Mouse (Mus musculus): ENCODE measurements at regions not wholly inside any gene's neighbourhood (a gene's known extent, or its start where the extent isn't known, plus 50 kb on each side); places are given as distances from the start of the nearest gene placed in this dataset.

DNA sequence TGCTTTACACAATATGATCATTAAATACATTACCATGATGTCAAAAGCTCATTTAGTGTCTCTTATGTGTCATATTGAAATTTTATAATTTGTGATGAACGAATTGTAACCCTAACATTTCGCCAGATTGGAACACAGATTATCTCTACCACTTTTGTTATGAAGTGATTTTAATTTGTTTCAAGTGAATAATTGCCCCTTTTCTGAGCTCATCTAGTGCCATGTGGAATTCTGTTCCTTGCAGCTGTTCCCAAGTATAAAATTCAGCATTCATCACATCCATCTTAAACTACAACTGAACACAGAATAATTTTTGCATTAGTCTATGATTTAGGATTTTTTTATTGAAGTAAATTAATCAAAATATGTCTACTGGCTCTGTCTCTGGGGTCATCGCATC lies 445.0 kb downstream of the Tdrd3 start:
- in situ Hi-C loops (cut with MboI, MseI), result no loop called here

DNA sequence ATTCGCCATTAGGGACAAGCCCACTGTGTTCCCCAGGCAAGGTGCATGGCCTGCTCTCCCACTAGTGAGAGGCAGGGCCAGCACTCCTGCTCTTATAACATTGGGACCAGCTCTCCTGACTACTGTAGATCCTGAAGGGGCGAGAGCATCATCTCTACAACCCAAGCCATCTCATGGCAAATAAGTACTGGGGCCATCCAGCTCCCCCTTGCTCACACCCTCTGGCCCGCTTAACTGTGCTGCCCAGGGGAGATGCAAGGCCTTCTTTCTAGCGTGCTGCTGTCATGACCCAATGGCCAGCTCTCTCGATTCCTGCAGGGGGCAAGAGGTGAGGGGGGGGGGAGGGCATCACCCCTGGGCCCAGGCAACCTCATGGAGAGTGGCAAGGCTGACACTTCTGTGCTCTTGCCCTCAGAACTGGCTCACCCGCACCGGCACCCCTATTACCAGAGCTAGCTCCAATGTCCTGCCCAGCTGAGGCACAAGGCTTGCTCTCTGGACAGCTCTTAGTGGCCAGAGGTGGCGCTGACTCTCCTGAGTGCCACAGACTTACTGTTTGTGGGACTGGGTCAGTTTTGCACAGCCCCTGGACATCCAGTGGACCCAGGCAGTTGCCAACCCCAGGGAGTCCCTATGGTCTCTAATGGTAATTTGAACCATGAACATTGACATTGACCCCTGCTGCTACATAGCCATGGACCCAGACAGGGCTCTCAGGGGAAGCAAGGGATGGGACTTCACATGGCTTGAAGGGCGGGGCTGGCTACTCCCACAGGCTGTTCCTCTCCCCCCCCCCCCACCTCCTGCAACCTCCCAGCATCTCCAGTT lies 448.2 kb downstream of the Tdrd3 start:
- in situ Hi-C loops (cut with MboI, MseI), result loop anchor here in 1 of 2 experiments (5.0 kb wide), 1 partner anchor 87 kb away; no protein-coding TSS in a partner anchor

DNA sequence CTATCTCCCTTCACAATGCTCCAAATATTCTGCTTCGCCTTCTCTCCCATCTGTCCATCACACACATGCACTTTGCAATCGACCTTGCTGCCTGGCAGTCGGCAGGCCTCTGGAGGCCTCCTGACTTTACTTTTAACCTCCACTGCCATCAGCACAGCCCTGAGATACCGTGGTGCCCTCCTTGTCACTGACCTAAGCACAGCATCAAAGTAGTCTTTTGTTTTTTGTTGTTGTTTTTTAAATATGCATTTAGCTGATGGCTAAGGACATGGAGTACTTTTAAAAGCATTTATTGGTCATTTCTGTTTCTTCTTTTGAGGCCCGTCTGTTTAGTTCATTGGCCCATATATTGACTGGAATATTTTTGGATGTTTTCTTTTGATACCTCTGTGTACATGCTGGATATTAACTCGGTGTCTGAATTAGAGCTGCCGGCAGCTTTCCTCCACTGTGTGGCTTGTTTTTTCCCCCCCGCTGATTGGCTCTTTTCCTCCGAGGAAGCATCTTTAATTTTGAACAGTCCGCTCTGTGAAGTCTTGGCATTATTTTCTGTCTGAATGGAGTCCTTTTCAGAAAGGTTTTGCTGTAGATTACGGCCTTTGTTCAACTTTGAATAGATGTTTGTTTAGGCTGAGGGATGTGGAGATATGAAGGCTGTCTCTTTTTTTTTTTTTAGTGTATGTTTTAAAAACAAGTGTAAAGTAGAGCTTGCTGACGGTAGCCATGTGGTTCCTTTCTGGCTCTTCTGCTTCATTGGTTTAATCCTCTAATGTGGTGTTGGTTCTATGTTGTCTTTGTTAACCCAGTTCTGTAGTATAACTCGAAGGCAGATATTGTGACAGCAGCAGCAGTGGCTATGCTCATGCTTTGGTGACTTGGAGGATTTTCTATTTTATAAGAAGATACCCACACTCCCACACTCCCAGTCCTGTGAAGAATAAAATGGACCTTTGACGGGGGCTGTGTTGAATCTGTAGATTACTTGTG lies 449.1 kb downstream of the Tdrd3 start:
- in situ Hi-C loops (cut with MboI, MseI), result loop anchor here in 1 of 2 experiments (5.0 kb wide), 1 partner anchor 88 kb away; no protein-coding TSS in a partner anchor

DNA sequence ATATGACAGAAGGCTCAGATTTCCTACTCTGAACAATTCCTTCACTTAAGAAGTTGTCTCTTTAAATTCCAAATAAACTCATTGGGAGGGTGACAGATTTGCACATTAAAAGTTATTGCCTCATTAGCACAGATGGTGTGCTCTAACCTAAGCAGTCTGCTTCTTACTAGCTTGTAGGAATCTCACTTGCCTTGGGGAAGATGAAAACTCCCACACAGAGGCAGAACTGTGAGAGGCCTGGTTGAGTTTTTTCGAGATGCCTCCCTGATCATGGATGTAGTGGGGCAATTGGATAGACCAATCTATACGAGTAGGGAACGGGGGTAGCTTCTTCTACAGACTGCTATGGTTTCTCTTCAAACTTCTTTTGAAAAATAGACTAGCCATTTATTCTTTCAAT lies 485.3 kb downstream of the Tdrd3 start:
- in situ Hi-C loops (cut with MboI, MseI), result no loop called here

DNA sequence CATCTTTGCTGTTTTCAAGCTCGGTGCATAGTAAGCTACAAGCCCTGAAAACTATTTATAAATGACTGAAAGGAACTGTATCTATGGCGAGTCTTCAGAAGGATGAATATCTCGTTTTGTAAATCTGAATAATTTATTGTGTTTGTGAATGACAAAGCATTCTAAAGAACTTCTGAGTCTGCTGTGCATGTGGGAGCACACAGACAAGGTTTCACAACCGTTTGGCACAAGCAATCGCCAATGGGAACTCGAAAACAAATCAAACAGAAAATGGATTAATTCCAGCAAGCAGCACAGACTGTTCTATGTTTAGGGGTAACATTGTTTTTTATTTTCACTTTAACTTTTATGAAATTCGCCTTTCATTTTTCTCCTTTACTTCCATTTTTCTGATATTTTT lies 486.0 kb downstream of the Tdrd3 start:
- in situ Hi-C loops (cut with MboI, MseI), result no loop called here
